Mouse (Mus musculus): Measurements from ENCODE around the gene Cldn2.
"Not testable (repeated sequence)": the region's sequence is repeated elsewhere in the genome, so short reads cannot be mapped to it uniquely, and the experiment has no call there.

Cldn2 gene

GRCm38 (mm10) chrX:139800406-139800878 lies at the start of gene Cldn2:
TSS of gene Cldn2 (plus strand) at chrX:139800828.
- no peak for DNase-seq

DNA sequence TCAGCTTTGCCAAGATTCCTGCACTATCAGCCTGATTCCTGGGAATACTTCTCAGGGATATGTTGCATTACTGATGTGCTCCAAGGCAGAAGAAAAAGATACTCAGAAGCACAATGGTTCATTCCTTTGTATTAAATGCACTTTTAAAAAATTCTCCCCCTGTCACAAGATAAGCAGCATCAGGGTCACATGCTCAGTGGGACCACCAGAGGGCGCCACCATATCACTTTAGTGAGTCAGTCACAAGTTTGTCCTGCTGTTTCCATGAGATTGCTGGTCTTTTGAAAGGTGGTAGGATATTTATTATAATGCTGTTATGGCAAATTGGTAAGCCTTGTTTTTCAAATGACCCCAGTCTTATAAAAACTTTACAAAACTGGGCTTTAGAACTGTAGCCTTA lies 48.8 kb upstream of the Cldn2 start:
- DNase-seq: peak; percentile 28

DNA sequence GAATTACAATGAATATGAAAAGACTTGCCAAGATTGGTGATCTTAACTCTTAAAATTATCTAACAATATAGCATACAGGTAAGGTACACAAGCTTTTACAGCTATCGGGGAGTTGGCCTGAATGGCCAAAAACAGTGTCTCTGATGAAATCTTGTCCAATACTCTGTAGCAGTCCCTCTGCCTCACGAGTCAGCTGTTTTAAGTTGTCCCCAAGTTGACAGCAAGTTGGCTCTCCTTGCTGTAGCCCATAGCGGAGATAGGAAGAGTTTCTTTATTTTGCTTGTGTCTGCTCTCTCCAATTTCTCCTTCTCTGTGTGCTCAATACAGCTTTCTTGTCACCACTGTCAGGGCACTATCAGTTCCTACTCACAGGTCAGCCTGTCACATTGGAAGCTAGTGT lies 42.0 kb upstream of the Cldn2 start:
- not testable (repeated sequence) for DNase-seq

GRCm38 (mm10) chrX:139762546-139762945 lies 38.1 kb upstream of the Cldn2 start:
- DNase-seq: peak; percentile 4

DNA sequence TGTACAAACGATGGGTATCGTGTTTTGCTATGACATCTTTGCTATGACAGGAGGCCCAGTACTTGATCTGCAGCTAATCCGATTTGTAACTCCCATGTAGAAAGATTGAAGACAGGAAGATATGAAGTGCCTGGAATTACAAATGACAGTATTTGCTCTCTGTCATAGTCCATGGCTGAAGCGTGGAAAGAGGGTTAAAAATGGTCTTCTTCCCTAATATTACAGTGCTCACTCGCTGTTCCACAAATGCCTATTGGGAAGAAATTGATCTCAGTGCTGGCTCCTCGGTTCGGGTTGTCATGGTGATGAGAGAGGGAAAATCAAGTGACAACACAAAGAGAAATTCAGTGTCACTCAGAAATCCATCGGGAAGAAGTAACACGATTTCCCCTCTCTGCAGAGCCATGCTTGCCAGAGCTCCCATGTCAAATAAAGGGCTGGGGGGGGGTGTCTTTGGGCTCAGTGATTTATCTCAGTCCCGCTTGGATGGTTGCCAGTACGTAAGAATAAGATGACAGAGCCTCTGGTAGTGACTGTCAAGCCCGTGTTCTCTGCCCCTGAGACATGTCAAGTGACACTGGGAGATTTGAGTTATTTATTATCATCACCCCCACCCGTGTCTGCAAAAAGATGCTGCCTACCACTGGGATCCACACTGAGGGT lies 30.5 kb upstream of the Cldn2 start:
- no peak for DNase-seq

DNA sequence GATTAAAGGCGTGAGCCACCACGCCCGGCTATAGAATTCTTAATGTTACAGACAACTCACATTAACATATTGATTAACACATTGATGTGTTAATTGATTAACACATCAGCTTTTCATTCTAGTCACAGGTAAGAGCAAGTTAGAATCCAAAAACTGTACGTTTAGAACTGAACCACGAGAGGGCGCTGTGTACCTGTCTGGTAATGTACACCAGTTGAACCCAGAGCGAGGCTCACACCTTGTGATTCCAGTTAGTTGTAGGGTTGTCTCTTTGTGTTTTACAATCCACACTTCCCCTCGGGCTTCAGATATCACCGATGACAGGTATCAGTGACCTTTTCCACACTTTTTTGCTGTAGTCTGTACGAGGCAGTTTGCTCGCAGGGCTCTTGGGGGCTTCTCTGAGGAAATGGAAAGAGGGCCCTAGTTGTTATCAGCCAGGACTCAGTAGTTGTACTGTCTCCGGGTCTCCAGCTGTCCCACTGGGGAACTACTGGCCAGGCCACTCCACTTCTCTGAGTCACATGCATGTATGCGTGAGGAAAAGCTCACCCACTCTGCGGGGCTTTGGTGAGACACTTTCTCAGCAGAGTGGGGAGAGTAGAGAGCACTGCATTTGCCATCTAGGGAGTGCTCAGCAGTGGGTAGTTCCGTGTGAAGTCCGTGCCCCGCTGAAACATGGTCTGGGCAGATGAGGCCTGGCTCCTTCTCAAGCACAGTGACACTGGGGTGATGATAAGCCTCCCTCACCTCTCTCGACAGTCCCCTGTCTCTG lies 26.1 kb upstream of the Cldn2 start:
- DNase-seq: peak; percentile 21

DNA sequence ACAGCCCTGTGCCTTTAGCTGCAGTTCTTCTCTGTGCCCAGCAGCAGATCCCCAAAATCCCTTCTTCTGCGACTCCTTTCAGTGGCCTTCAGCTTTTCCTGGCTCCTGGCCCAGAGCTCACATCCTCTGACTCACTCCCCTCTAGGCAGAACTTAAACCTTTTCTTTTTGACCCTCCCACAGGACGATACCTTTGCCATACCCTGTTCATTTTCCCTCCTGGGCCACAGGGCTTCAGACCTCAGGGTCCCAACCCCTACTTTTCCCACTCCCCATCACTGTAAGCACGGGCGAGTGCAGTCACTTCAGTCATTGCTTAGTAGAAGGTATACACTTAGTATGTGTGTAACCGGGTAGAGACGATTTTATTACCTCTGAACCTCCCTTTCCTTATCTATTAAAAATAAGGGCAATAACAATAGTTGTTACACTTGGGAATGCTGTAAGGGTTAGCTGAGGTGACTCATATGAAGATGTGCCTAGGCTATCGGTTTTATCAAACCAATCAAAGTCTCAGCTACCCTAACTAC lies 25.5 kb upstream of the Cldn2 start:
- DNase-seq: no peak

GRCm38 (mm10) chrX:139777357-139777756 lies 23.3 kb upstream of the Cldn2 start:
- DNase-seq: no peak

DNA sequence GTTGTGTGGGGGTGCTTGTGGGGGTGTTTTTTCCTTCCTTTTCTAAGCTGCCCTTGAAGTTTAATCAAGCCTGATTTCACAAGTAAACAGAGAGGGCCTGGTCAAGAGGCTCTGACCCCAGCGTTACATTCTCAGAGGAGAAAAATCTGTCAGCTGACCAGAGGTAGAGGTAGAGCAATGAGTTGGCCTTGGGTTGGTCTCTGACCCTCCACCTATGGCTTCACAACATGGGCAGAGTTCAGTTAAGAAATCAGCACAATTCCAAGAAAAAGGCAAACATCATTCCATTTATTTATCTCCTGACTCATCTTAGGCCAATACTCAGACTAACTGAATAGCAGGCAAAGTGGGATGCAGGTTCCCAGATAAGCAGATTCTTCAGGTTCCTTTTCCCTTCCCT lies 21.7 kb upstream of the Cldn2 start:
- no peak for DNase-seq

- DNase-seq: no peak
Measured at GRCm38 (mm10) chrX:139779401-139779800, 21.2 kb upstream of the Cldn2 start.

GRCm38 (mm10) chrX:139780988-139781387 lies 19.6 kb upstream of the Cldn2 start:
- no peak for DNase-seq

DNA sequence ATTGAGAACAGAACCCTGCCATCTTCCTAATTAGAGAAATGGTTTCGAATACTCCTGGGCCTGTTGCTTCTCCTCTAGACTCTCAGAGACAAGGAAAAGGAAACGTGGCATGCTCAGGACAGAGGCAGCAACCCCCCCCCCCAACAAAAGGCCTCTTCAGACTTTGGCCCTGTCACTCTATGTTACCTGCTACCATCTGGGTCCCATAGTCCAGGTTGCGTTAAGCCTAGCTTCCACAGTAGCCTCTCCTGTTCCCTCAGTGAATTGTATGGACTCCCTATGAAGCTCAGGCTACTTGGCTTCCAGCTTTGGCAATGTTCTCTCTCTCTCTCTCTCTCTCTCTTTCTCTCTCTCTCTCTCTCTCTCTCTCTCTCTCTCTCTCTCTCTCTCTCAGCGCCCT lies 19.1 kb upstream of the Cldn2 start:
- DNase-seq: no peak

- no peak for DNase-seq
Measured at GRCm38 (mm10) chrX:139782278-139783044, 18.2 kb upstream of the Cldn2 start, which contains the start of gene Ripply1. TSS of gene Ripply1 (minus strand) at chrX:139782353.

DNA sequence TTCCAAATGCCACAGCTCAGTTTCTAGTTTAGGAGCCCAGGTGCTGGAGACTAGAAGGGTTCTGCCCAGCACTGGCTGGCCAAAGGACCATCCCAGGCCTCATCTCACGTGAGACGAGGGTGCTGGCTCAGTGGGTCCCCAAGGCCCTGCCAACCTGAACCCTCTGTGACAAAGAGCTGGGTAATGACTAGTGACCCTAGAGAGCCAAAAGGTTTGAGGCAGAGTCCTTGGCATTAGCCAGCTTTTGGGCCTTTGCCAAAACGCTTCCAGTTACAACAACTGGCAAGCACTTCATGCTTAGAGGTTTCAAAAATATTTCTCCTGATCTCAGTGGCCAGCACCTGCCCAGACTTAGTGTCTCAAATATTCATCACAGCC lies 17.6 kb upstream of the Cldn2 start:
- no peak for DNase-seq

- no peak for DNase-seq
Measured at GRCm38 (mm10) chrX:139785764-139786163, 14.9 kb upstream of the Cldn2 start.

- no peak for DNase-seq
Measured at GRCm38 (mm10) chrX:139794072-139794845, 6.4 kb upstream of the Cldn2 start.

DNA sequence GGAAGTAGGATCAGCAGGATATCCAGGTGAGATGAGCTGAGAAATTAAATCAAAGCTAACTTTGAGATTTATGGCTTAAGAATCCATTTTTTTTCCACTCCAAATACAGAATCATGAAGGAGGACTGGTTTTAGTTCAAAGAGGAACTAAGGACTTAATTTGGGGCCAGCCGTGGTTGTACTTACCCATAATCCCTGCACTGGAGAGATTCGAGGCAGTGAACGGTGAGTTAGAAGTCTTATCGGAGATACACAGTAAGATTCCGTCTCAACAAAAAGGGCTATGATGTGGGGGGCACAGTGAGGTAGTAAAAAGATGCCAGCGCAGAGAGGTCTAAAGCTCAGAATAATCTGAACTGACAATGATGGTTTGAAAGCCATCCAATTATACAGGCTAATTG lies 4.6 kb upstream of the Cldn2 start:
- DNase-seq: no peak

DNA sequence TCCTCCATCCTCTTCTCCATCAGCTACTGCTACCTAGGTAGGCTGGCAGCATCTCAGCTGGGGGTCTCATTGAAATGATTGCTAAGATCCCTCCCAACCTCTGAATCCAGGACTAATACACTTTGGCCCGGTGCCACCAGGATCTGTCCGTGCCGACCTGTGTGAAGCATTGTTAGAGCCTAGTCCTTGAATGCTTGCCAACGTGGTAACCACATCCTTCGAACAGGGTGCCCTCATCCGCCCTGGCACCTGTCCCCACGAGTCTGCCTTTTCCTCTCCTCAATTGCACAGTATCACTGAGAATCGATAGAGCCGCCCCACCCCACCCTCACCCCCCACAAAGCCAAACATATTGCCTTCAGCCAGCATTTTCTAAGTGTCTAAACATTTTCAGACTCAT lies 2.8 kb upstream of the Cldn2 start:
- DNase-seq: peak; percentile 8

DNA sequence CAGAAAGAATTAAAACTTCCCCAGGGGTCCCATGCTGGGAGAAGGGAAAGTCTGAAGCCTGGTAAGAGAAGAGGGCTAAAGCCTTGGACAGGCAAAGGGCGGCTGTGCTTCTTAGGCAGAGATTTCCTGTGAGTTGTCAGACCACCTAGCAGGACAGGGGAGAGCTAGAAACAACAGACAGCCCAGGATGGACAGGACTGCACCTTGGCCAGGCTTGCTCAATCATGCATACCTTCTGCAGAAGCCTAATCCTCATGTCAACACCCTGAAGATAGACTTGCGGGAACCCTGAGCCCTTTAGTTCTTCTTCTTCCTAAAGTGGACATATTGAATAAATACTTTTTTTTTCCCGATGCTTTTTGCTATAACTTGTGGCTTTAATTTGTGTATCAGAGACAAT lies 675 bp upstream of the Cldn2 start:
- no peak for DNase-seq

- no peak for DNase-seq
Measured at GRCm38 (mm10) chrX:139803028-139803427, 2.4 kb downstream of the Cldn2 start.

DNA sequence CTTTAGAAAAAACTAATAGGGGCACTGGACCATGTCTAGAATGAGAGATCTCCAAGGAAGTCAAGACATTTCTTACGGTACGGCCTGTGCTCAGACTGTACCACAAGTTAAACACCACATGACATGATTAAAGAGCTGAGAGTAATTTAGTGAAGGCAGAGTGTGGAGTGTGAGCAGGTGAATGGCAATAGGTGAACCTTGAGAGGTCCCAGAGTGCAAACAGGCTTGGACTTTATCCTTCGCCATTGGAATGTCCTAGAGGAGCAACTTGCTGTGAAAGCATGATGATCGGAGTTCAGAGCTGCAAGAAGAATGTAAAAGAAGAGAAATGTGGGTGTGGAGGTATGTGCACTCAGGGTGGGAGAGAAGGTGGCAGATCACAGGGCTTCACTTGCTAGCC lies 5.3 kb downstream of the Cldn2 start:
- DNase-seq: no peak

- DNase-seq: no peak
Measured at GRCm38 (mm10) chrX:139807391-139807790, 6.8 kb downstream of the Cldn2 start.

DNA sequence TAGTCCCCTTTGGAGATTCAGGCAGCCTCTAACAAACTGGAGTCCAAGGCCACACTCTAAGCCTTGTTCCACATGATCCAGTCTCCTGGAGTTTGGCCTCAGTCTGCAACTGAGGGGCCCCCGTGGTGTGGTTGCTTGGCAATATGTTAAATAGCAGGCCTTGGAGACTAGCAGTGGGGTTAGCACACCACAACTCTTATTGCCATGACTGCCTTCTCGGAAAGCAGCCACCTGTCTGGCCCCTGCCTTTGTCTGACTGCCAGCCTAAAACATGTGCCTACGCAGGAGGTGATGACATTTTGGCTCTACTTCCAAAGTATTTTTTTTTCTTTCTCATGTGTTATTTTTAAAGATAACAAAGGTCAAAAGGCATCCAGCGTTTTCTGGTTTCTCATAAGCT lies 7.5 kb downstream of the Cldn2 start:
- DNase-seq: no peak
